Mouse (Mus musculus) kidney, embryonic 14.5 days (tissue): ENCODE data around the gene Asl. TPM values are rescaled to one million over a fixed set of nuclear protein-coding genes. Genes with fewer than 3 reads are reported as not detected.

Experiments
- ATAC-seq: fragments of 200-750 bp; cut with Nextera tagmentation; 2 replicates; pipeline ENCODE4 v1.8.0; 2017; ENCODE audit warnings: moderate number of reproducible peaks, mild to moderate bottlenecking, moderate TSS enrichment, moderate library complexity; ENCODE audit not compliant: low FRiP score, low TSS enrichment
- H3K27ac ChIP-seq: fragments of 300-500 bp; sonication (generic); 2 replicates; pipeline ENCODE4 v1.5.1; 2014; ENCODE audit warnings: low read depth, mild to moderate bottlenecking, low read length, moderate library complexity, mixed read lengths
- H3K27me3 ChIP-seq: fragments of 300-500 bp; sonication (generic); 2 replicates; pipeline ENCODE4 v1.6.1; 2014; ENCODE audit warnings: mild to moderate bottlenecking, low read length; ENCODE audit not compliant: control insufficient read depth, insufficient read depth
- H3K36me3 ChIP-seq: fragments of 300-500 bp; sonication (generic); 2 replicates; pipeline ENCODE4 v1.6.1; 2014; ENCODE audit warnings: low read length, mixed read lengths; ENCODE audit not compliant: control insufficient read depth, insufficient read depth
- H3K4me1 ChIP-seq: fragments of 300-500 bp; sonication (generic); 2 replicates; pipeline ENCODE4 v1.6.1; 2014; ENCODE audit warnings: low read length, mixed read lengths; ENCODE audit not compliant: control insufficient read depth, insufficient read depth
- H3K4me2 ChIP-seq: fragments of 300-500 bp; sonication (generic); replicated peaks from 2 replicates; pipeline ENCODE4 v1.6.1; 2014; ENCODE audit warnings: low read depth, mild to moderate bottlenecking, low read length
- H3K4me3 ChIP-seq: fragments of 300-500 bp; sonication (generic); 2 replicates; pipeline ENCODE4 v1.5.1; 2014; ENCODE audit warnings: mild to moderate bottlenecking, low read length
- H3K9ac ChIP-seq: fragments of 300-500 bp; sonication (generic); 2 replicates; pipeline ENCODE4 v1.6.1; 2014; ENCODE audit warnings: low read depth, mild to moderate bottlenecking, low read length, moderate library complexity
- H3K9me3 ChIP-seq: fragments of 300-500 bp; sonication (generic); 2 replicates; pipeline ENCODE4 v1.6.1; 2016; ENCODE audit warnings: low read length; ENCODE audit not compliant: control insufficient read depth
- WGBS: fragments of 180-500 bp; shearing (Covaris S2); extraction: QIAGEN DNeasy Blood & Tissue Kit; methylation state at CpG from one replicate; pipeline ENCODE4 v1.1.7; 2014; 5-methylcytosine and 5-hydroxymethylcytosine counted together
- polyA plus RNA-seq: library from polyadenylated mRNA; unstranded; fragments of >200 nt; fragmentation: Nextera tagmentation; extraction: Ambion mirVana; gene quantifications from 2 replicates; pipeline ENCODE4 v1.2.1, GENCODE M21; 2014

The Asl gene
- 40.3 and 46.4 TPM in 2 replicates for polyA plus RNA-seq

DNA sequence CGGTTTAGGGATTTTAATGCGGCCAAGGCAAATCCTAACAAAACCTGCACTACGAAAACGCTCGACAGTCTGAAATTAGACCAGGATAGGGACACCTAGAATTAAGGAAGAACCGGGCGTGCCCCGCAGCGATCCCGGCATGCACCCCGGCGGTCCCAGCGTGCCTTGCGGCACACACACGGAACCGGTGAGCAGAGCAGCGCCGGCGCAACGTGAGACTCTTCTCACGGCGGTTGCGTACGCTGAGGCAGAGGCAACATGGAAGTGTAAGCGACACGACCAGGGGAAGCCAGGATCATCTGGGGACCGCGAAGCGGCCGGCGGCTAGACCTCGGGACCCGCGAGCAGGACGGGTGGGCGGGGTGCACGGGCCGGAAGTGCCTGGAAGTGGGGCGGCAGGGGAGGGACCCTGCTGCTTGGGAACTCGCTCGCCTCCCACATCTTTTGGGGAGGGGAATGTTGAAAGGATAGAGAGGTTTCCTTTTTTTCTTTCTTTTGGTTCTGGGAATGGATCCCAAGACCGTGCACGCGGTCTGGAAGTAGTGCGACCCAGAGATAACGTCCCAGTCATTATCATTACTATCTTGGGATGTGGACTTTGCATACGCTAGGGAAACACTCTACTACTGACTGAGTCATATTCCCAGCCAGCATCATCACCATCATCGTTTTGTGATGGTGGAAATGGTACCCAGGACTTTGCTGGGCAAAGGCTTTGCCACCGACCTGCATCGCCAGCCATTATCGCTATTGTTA is at the start of gene Asl, which contains the start of gene Crcp:
Gene Asl, minus strand, starts transcription at position 106 of the 756 bp plus-strand sequence.
Gene Crcp, plus strand, starts transcription at position 149 of the 756 bp plus-strand sequence.
- Histone ChIP-seq H3K4me3 (peak within 1 kb of the TSS; percentile 73), H3K4me1 (no peaks in the 10 kb centered on the region), H3K9ac (peak within 1 kb of the TSS; percentile 73), H3K4me2 (peak within 1 kb of the TSS; percentile 82), H3K27ac (peak within 1 kb of the TSS; percentile 90), H3K27me3 (no peaks in the 10 kb centered on the region), H3K36me3 (no peaks in the 10 kb centered on the region), H3K9me3 (no peaks in the 10 kb centered on the region)
- ATAC-seq: peak; percentile 91
- 1% methylated on average over 51 of the region's 51 CpGs for WGBS

DNA sequence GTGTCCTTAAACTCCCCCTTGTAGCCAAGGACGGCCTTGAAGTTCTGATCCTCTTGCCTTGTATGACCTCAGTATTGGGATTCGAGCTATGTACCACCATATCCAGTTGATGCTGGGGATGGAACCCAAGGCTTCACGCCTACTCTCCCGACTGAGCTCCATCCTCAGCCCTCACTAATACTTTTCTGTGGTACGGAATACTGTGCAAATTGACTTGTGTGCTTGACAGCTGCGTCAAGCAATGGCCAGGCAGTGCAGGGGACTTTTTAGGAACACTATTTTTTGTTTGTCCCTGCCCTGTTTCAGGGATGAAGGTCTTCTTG is 49.7 kb upstream of the Asl start:
- H3K4me2 ChIP-seq: peak overlapping the region; percentile 87
- peak overlapping the region; percentile 74; the same call in 1 of the 2 replicates for H3K27ac ChIP-seq
- 43% methylated on average over 6 of the region's 6 CpGs for WGBS
- peaks cover 5% of the 10 kb centered on the region; the same call in 1 of the 2 replicates for H3K9me3 ChIP-seq
- no peaks in the 10 kb centered on the region for H3K4me1 ChIP-seq
- H3K4me3 ChIP-seq: peak overlapping the region; percentile 86
- H3K27me3 ChIP-seq: no peaks in the 10 kb centered on the region
- peak overlapping the region; percentile 92 for H3K9ac ChIP-seq
- ATAC-seq: peak; percentile 13; the same call in 1 of the 2 replicates
- peaks cover 3% of the 10 kb centered on the region; the same call in 1 of the 2 replicates for H3K36me3 ChIP-seq

DNA sequence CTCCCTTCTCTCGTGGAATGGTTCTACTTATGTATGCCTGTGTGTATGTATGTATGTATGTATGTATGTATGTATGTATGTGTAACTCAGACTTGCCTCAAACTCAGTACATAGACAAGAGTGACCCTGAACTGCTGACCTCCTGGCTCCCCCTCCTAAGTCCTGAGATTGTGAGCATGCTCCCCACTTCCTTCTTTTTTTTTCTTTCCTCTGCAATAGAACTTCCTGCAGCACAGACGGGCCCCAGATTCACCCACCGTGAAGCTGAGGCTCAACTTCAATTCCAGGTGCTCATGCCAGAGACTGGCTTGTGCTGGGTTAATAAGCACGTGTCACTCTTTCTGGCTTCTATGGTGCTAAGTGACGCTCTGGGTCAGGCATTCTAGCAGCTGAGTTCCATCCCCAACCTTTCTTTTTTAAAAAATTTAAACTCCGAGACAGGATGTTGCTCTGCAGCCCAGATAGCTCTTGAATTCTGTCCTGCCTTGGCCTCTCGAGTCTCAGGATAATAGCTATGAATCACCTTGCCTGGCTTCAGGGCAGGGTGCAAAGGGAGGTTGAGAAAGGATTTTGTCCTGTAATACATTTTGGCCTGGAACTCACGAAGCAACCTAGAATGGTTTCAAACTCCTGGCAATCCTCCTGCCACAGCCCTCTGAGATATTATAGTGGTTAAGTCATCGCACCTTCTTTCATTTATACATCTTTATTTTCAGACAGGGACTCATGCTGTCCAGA is 49.2 kb upstream of the Asl start:
- no peak overlapping the region for H3K27ac ChIP-seq
- no peak overlapping the region for H3K4me2 ChIP-seq
- H3K4me1 ChIP-seq: no peaks in the 10 kb centered on the region
- ATAC-seq: no peak
- no peak overlapping the region; the same call in 1 of the 2 replicates for H3K9ac ChIP-seq
- peaks cover 5% of the 10 kb centered on the region; the same call in 1 of the 2 replicates for H3K9me3 ChIP-seq
- no peaks in the 10 kb centered on the region for H3K27me3 ChIP-seq
- H3K36me3 ChIP-seq: peaks cover 3% of the 10 kb centered on the region; the same call in 1 of the 2 replicates
- no peak overlapping the region for H3K4me3 ChIP-seq
- 62% methylated on average over 9 of the region's 9 CpGs for WGBS

DNA sequence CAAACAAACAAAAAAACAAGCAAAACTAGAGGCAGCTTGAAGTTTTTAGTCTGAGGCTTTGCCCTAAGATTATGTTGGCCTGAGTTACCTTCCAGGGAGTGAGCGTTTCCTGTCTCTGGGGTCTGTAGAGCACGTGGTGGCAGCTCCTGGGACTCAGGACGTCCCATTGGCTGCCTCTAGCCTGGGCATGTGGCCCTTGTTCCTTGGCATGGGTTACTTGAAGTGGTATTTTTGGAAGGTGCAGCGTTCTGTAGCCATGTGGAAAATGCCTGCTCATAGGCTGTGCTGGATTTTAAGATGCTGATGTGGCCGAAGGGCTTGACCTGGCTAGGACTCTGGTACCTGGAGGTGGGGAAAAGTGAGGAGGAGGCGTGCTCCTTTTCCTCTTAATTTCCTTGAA is 47.3 kb upstream of the Asl start:
- Histone ChIP-seq H3K27ac (no peak overlapping the region), H3K9me3 (peaks cover 2% of the 10 kb centered on the region; the same call in 1 of the 2 replicates), H3K9ac (no peak overlapping the region), H3K4me2 (no peak overlapping the region), H3K27me3 (no peaks in the 10 kb centered on the region), H3K4me1 (no peaks in the 10 kb centered on the region), H3K4me3 (no peak overlapping the region), H3K36me3 (peaks cover under 1% of the 10 kb centered on the region; the same call in 1 of the 2 replicates)
- ATAC-seq: no peak
- 62% methylated on average over 6 of the region's 6 CpGs for WGBS

DNA sequence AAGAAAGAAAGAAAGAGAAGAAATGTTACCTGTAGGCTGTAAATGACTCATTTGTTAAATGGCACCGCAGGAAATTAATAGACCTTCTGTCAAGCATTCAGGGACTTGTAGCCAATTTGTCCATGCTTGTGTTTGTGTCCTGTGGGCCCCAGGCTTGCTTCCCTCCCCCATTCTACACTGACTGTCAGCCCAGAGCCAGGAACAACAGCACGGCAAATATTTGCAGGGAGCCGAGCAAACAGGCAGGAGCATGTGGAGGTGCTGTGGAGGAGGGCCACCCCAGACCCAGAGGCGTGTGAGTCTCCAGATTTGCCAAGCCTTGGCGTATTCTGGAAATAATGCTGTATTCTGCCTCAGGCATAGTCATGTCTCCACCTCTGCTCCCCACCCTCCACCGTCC is 45.4 kb upstream of the Asl start:
- H3K36me3 ChIP-seq: no peaks in the 10 kb centered on the region
- H3K9me3 ChIP-seq: peaks cover under 1% of the 10 kb centered on the region; the same call in 1 of the 2 replicates
- ATAC-seq: no peak
- no peak overlapping the region for H3K9ac ChIP-seq
- WGBS: 76% methylated on average over 6 of the region's 6 CpGs
- H3K27ac ChIP-seq: no peak overlapping the region
- no peak overlapping the region for H3K4me3 ChIP-seq
- H3K4me2 ChIP-seq: no peak overlapping the region
- no peaks in the 10 kb centered on the region for H3K4me1 ChIP-seq
- H3K27me3 ChIP-seq: no peaks in the 10 kb centered on the region

DNA sequence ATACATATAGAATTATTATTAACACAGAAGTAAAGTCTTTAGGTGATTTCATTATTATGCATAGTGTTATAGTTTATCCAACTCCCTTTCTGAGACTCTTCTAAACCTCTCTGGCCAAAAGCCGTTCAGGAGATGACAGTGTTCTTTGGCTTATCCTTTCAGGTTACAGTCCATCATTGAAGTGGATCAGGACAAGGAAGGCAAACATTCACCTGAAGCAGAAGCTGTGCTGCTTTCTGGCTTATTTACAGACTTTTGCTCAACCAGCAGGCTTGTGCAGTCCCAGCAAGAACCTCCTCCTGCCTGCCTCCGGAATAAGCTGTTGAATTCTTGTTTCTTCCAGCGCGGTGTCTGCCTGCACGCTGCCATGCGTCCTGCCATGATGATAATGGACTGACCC is 44.0 kb upstream of the Asl start, which contains the start of gene Tpst1:
Gene Tpst1, plus strand, starts transcription at position 301 of the 400 bp plus-strand sequence.
- H3K9ac ChIP-seq: no peak within 1 kb of the TSS
- no peaks in the 10 kb centered on the region for H3K27me3 ChIP-seq
- H3K4me1 ChIP-seq: no peaks in the 10 kb centered on the region
- no peaks in the 10 kb centered on the region for H3K36me3 ChIP-seq
- no peak within 1 kb of the TSS for H3K4me3 ChIP-seq
- WGBS: 87% methylated on average over 6 of the region's 6 CpGs
- ATAC-seq: no peak
- H3K4me2 ChIP-seq: no peak within 1 kb of the TSS
- H3K9me3 ChIP-seq: peaks cover 4% of the 10 kb centered on the region; the same call in 1 of the 2 replicates
- no peak within 1 kb of the TSS for H3K27ac ChIP-seq

DNA sequence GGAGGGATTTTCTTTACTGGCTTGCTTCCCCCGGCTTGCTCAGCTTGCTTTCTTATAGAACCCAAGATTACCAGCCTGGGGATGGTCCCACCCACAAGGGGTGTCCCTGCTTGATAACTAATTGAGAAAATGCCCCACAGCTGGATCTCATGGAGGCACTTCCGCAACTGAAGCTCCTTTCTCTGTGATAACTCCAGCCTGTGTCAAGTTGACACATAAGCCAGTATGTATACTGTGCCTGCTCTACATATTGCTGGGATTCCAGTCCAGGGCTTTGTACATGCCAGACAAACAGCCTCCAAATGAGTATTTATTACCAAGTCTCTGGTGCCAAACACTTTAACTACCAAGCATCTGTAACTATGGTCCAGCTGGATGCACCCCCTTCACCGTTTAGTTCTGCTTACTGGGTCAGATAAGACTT is 38.8 kb upstream of the Asl start:
- Histone ChIP-seq H3K4me1 (no peaks in the 10 kb centered on the region), H3K4me3 (no peak overlapping the region), H3K4me2 (no peak overlapping the region), H3K9ac (no peak overlapping the region), H3K27ac (no peak overlapping the region), H3K9me3 (peaks cover 4% of the 10 kb centered on the region; the same call in 1 of the 2 replicates), H3K27me3 (no peaks in the 10 kb centered on the region), H3K36me3 (no peaks in the 10 kb centered on the region)
- no peak for ATAC-seq
- WGBS: 63% methylated on average over 3 of the region's 3 CpGs

DNA sequence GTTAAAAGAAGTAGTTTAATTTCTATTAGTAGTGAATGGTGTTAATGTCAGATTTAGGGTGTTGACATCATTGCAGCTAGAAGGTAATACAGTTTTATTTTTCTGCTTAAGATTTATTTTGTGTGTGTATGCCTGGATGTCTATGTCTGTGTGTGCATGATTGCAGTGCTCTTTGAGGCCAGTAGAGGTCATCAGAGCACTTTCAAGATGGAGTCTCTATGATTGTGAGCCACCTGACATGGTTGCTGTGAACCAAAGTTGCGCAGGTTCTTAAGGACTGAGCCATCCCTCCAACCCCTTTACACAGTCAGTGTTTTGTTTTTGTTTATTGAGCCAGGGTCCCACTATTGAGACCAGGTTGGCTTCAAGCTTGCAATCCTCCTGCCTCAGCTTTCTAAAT is 36.5 kb upstream of the Asl start:
- Histone ChIP-seq H3K36me3 (no peaks in the 10 kb centered on the region), H3K4me1 (no peaks in the 10 kb centered on the region), H3K4me2 (no peak overlapping the region), H3K9me3 (peaks cover 4% of the 10 kb centered on the region; the same call in 1 of the 2 replicates), H3K27me3 (no peaks in the 10 kb centered on the region), H3K27ac (no peak overlapping the region), H3K9ac (no peak overlapping the region), H3K4me3 (no peak overlapping the region)
- no peak for ATAC-seq
- WGBS: 97% methylated on average over 1 of the region's 1 CpGs
